Mouse (Mus musculus) forebrain, embryonic 11.5 days (tissue): ENCODE data around the gene Slit2. TPM values are rescaled to one million over a fixed set of nuclear protein-coding genes. Genes with fewer than 3 reads are reported as not detected.

Experiments
- ATAC-seq: fragments of 200-750 bp; cut with Nextera tagmentation; replicated peaks from 2 replicates; pipeline ENCODE4 v1.8.0; 2017; ENCODE audit warnings: moderate TSS enrichment; ENCODE audit not compliant: low FRiP score
- DNase-seq: peaks from one replicate; pipeline ENCODE4 v3.0.0-alpha.2; 2017; ENCODE audit warnings: low spot score
- H3K27ac ChIP-seq: fragments of 300-500 bp; sonication (generic); 2 replicates; pipeline ENCODE4 v1.5.1; 2014; ENCODE audit warnings: low read depth, low read length
- H3K27me3 ChIP-seq: fragments of 300-500 bp; sonication (generic); 2 replicates; pipeline ENCODE4 v1.6.1; 2014; ENCODE audit warnings: mild to moderate bottlenecking, low read length, mixed read lengths; ENCODE audit not compliant: control insufficient read depth, insufficient read depth
- H3K36me3 ChIP-seq: fragments of 300-500 bp; sonication (generic); 2 replicates; pipeline ENCODE4 v1.6.1; 2014; ENCODE audit warnings: mild to moderate bottlenecking, low read length, moderate library complexity, mixed read lengths; ENCODE audit not compliant: control insufficient read depth, insufficient read depth
- H3K4me1 ChIP-seq: fragments of 300-500 bp; sonication (generic); replicated peaks from 2 replicates; pipeline ENCODE4 v1.6.1; 2014; ENCODE audit warnings: low read length, mixed read lengths; ENCODE audit not compliant: control insufficient read depth, insufficient read depth
- H3K4me2 ChIP-seq: fragments of 300-500 bp; sonication (generic); 2 replicates; pipeline ENCODE4 v1.6.1; 2014; ENCODE audit warnings: low read depth, mild to moderate bottlenecking, low read length, moderate library complexity, mixed read lengths; ENCODE audit not compliant: severe bottlenecking
- H3K4me3 ChIP-seq: fragments of 300-500 bp; sonication (generic); 2 replicates; pipeline ENCODE4 v1.5.1; 2014; ENCODE audit warnings: low read depth, low read length
- H3K9ac ChIP-seq: fragments of 300-500 bp; sonication (generic); 2 replicates; pipeline ENCODE4 v1.6.1; 2014; ENCODE audit warnings: low read length
- H3K9me3 ChIP-seq: fragments of 300-500 bp; sonication (generic); 2 replicates; pipeline ENCODE4 v1.6.1; 2016; ENCODE audit warnings: low read length, mixed read lengths; ENCODE audit not compliant: control insufficient read depth
- WGBS: fragments of 180-500 bp; shearing (Covaris S2); extraction: QIAGEN DNeasy Blood & Tissue Kit; methylation state at CpG from one replicate; pipeline ENCODE4 v1.1.7; 2014; 5-methylcytosine and 5-hydroxymethylcytosine counted together
- polyA plus RNA-seq: library from polyadenylated mRNA; unstranded; fragments of >200 nt; fragmentation: Nextera tagmentation; extraction: Ambion mirVana; gene quantifications from 2 replicates; pipeline ENCODE4 v1.2.1, GENCODE M21; 2014

Gene Slit2
- polyA plus RNA-seq, 1 experiment from 2014 or later = 28.5 TPM

DNA sequence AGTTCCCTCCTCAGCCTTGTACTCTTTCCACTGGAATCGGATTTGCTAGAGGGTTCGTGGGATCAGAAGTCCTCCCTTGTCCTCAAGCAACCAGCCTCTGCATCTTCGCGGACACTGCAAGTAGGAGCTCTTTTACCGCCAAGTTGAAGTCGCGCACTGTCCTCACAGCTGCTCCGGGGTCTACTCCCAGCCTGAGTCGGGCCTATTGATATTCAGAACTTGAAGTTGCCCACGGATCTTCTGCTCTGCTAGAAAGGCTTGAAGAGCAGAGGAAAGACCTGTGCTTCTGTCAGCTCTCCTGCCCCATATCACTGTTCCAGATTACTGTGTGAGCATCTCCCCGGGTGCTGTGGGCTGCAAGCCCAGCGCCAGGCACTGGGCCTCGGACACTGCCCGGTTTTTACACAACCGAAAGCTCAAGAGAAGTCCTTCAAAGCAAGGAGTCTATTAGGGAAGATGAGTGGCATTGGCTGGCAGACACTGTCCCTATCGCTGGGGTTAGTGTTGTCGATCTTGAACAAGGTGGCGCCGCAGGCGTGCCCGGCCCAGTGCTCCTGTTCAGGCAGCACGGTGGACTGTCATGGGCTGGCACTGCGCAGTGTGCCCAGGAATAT lies 1.8 kb downstream of the Slit2 start:
- H3K4me2 ChIP-seq = peak overlapping the region; percentile 95
- no peaks in the 10 kb centered on the region for H3K36me3 ChIP-seq
- no peaks in the 10 kb centered on the region; the same call in none of the 2 replicates for H3K27me3 ChIP-seq
- ATAC-seq (peak; percentile 3), DNase-seq (peak; percentile 65)
- H3K27ac ChIP-seq = no peak overlapping the region
- under 1% methylated on average over 23 of the region's 23 CpGs for WGBS
- peak overlapping the region; percentile 63 for H3K4me3 ChIP-seq
- H3K4me1 ChIP-seq = peaks cover 5% of the 10 kb centered on the region; the same call in 1 of the 2 replicates
- no peaks in the 10 kb centered on the region for H3K9me3 ChIP-seq
- H3K9ac ChIP-seq = peak overlapping the region; percentile 73

DNA sequence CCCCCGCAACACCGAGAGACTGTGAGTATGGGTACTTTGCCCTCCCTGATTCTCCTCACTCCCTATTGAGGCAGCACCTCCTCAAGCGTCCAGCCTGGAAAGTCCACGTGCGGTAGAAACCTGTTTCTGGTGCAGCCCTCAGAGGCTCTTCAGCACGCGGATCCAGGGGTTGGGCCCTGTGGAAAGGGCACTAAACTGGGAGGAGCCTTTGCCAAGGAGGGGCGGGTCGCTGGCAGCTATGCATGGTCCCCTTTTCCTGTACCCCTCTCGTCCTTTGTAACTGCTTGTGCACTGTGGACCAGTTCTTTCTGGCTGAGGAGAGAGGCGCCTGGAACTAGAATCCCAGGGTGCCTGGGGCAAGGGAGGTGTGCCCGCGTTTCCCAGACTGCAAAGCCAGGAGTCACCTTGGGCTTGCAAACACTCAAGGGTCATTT lies 2.3 kb downstream of the Slit2 start:
- H3K9me3 ChIP-seq = no peaks in the 10 kb centered on the region
- WGBS = 0% methylated on average over 13 of the region's 13 CpGs
- H3K9ac ChIP-seq = peak overlapping the region; percentile 73
- H3K36me3 ChIP-seq = no peaks in the 10 kb centered on the region
- peaks cover 5% of the 10 kb centered on the region; the same call in 1 of the 2 replicates for H3K4me1 ChIP-seq
- H3K4me3 ChIP-seq = peak overlapping the region; percentile 63
- H3K27ac ChIP-seq = no peak overlapping the region
- H3K27me3 ChIP-seq = no peaks in the 10 kb centered on the region; the same call in none of the 2 replicates
- peak overlapping the region; percentile 95 for H3K4me2 ChIP-seq
- ATAC-seq (peak; percentile 29), DNase-seq (peak; percentile 78)

DNA sequence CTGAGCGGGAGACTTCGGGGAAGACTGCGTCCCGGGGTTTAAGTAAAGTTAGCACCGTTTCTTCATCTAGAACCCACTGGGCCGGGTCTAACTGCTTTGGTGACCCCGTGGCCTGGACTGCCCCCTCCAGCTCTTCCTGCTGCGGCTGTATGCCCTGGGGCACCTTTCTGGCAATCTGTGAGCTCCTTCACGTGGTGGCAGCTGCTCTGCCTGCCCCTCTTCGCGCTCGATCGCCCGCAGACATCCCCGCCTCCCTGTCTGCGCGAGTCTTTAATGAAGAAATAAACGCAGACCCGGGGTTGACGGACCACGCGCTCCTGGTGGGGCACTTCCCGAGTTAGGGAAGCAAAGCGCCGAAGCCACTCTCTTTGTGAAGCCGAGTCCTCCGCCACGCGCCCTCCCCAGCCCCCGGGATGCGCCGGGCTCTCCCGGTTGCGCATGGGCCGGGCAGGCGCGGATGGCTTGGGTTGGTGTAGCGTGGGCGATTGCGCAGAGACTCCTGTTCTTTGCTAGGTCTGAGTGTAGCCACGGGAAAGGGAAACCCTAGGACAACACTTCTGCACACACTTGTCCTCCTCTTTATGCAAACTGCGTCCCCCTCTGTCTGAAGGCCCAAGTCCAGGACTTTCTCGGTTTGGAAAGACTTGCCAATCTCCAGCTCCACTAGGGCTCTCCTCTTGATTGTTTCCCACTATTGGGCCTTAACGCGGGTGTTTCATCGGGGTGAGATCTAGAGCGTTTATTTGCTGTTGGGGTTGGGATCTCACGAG lies 3.1 kb downstream of the Slit2 start:
- WGBS = under 1% methylated on average over 48 of the region's 48 CpGs

DNA sequence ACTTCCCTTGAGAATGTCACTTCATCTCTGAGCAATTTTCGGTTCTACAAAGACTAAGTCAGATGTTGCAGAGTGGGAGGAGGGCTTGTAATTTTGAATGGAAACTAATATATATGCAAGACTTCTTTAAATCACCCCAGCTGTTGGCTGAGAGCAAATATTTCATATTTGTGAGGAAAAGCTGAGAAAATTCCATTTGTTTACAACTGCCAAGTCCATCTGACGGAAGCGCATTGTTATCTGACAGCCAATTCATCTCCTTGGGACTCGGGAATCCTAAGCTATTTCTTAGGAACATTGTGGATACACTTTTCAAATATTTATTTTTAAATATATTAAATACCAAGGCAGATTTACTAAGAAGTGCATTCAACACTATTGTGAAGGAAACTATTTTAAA lies 8.0 kb downstream of the Slit2 start:
- H3K9me3 ChIP-seq = no peaks in the 10 kb centered on the region
- ATAC-seq (no peak), DNase-seq (no peak)
- no peak overlapping the region for H3K4me3 ChIP-seq
- no peak overlapping the region for H3K9ac ChIP-seq
- 86% methylated on average over 4 of the region's 4 CpGs for WGBS
- no peaks in the 10 kb centered on the region; the same call in 1 of the 2 replicates for H3K4me1 ChIP-seq
- H3K27me3 ChIP-seq = no peaks in the 10 kb centered on the region
- no peaks in the 10 kb centered on the region for H3K36me3 ChIP-seq
- H3K4me2 ChIP-seq = no peak overlapping the region
- no peak overlapping the region for H3K27ac ChIP-seq

More for the DNA sequence above, 3.1 kb downstream of the Slit2 start:
- peak; percentile 75 for DNase-seq
- H3K9me3 ChIP-seq = no peaks in the 10 kb centered on the region
- peak overlapping the region; percentile 95 for H3K4me2 ChIP-seq
- no peaks in the 10 kb centered on the region for H3K36me3 ChIP-seq
- peak overlapping the region; percentile 63 for H3K4me3 ChIP-seq
- no peaks in the 10 kb centered on the region; the same call in none of the 2 replicates for H3K27me3 ChIP-seq
- peak overlapping the region; percentile 73 for H3K9ac ChIP-seq
- ATAC-seq = peak; percentile 15; the same call in 1 of the 2 replicates
- peaks cover 5% of the 10 kb centered on the region; the same call in 1 of the 2 replicates for H3K4me1 ChIP-seq
- H3K27ac ChIP-seq = peak overlapping the region; percentile 18; the same call in 1 of the 2 replicates

DNA sequence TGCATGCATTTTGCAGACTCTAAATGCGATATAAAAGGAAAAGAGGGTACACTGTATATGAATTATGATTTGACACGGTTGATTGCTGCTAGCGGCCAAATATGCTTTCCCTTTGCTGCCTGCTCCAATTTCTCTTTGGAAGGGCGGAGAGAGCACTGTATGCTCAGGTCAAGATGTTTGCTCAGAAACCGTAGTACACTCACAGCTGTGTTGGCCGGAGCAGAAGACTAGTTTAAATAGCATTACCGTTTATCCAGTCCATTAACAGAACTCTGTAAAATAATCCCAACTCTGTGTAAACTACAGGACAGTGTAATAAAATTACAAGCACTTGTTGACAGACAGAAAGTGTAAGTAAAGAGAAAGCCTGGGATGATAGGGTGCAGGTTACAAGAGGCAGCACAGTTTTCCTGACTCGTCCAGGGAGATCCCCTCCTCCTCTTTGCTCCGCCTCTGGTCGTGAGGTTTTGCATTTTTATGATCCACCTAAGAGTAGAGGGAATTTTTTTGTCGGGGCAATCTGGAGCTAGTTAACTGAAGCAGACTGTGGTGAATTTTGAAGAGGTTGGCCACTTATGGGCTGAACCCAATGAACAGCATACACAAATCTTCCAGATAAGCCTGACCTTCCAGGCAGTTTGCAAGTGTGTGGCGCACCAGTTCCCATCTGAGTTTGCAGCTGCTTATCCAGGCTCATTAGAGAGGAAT lies 20.9 kb downstream of the Slit2 start:
- Histone ChIP-seq H3K36me3 (no peaks in the 10 kb centered on the region), H3K27ac (no peak overlapping the region), H3K4me3 (no peak overlapping the region), H3K9ac (no peak overlapping the region), H3K9me3 (no peaks in the 10 kb centered on the region), H3K4me1 (peaks cover 3% of the 10 kb centered on the region; the same call in 1 of the 2 replicates), H3K4me2 (no peak overlapping the region), H3K27me3 (no peaks in the 10 kb centered on the region)
- WGBS = 70% methylated on average over 12 of the region's 12 CpGs
- ATAC-seq = no peak
- DNase-seq = no peak

DNA sequence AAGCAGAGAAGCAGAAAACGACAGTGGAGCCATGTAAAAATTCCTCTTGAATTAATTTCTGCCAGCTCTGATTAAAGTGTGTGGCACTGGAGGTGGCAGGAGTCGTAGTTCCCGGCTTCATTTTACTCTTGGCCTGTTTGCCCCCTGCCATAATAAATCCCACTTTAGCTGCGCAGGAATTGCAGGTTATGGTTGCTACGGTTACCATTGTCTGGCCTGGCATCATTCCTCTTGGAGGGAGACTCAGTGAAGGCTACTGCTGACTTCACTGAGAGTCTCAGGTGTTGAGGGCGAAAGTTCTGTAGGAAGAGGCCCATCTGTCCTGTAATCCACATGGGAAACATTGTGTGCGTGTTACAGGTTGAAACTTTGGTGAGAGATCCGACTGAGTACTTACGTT lies 22.6 kb downstream of the Slit2 start:
- no peak overlapping the region for H3K27ac ChIP-seq
- peak; percentile 51; the same call in 1 of the 2 replicates for ATAC-seq
- peaks cover 3% of the 10 kb centered on the region; the same call in 1 of the 2 replicates for H3K4me1 ChIP-seq

DNA sequence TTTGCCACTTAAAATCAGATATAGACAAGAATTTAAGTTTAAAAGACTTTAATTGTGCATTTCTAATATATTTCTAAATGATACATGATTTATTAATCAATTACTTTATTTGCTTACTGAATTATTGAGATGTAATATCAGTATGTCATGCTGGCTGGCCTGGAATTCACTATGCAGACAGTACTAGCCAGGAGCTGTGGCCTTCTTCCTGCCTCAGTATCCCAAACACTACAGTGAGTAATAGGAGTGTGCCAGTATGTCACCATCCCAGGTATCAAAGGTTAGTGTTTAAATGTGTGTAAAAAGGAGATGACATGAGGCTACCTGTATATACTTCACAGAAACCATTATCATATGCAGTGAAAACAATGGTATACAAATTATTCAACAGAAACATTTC lies 23.1 kb downstream of the Slit2 start:
- H3K4me1 ChIP-seq = peaks cover 3% of the 10 kb centered on the region; the same call in 1 of the 2 replicates

More for the DNA sequence above, 22.6 kb downstream of the Slit2 start:
- no peaks in the 10 kb centered on the region for H3K36me3 ChIP-seq
- H3K9ac ChIP-seq = no peak overlapping the region
- WGBS = 45% methylated on average over 9 of the region's 9 CpGs
- H3K4me2 ChIP-seq = no peak overlapping the region
- no peaks in the 10 kb centered on the region for H3K27me3 ChIP-seq
- H3K4me3 ChIP-seq = no peak overlapping the region
- no peak for DNase-seq
- H3K9me3 ChIP-seq = no peaks in the 10 kb centered on the region

DNA sequence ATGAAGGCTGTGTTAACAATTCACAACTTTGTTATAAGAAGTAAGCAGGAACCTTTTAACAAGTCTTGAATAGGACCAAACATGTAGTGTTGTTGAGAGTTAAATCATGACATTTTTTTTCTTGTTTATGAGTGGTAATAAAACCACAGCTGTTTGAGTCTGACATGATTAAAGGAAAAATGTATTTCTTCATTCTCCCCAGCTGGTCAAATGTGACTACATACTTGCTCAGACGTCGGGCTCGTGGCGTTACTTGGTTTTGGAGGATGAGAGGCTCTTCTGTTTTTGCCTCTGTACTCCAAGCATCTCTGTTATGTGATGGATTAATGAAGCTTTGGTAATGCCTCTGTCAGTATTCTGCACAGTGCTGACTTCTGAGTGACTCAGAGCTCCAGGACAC lies 40.5 kb downstream of the Slit2 start:
- no peak overlapping the region for H3K4me2 ChIP-seq
- no peaks in the 10 kb centered on the region for H3K4me1 ChIP-seq
- no peak overlapping the region for H3K9ac ChIP-seq
- DNase-seq (no peak), ATAC-seq (no peak)
- no peaks in the 10 kb centered on the region for H3K27me3 ChIP-seq
- H3K9me3 ChIP-seq = no peaks in the 10 kb centered on the region
- 91% methylated on average over 4 of the region's 4 CpGs for WGBS
- no peaks in the 10 kb centered on the region for H3K36me3 ChIP-seq
- H3K27ac ChIP-seq = no peak overlapping the region
- no peak overlapping the region for H3K4me3 ChIP-seq

More for the DNA sequence above, 23.1 kb downstream of the Slit2 start:
- ATAC-seq (no peak), DNase-seq (no peak)
- Histone ChIP-seq H3K9ac (no peak overlapping the region), H3K9me3 (no peaks in the 10 kb centered on the region), H3K36me3 (no peaks in the 10 kb centered on the region), H3K27me3 (no peaks in the 10 kb centered on the region), H3K4me2 (no peak overlapping the region), H3K4me3 (no peak overlapping the region), H3K27ac (no peak overlapping the region)
